Mouse (Mus musculus): Measurements from ENCODE around the gene Cracr2b.

DNA sequence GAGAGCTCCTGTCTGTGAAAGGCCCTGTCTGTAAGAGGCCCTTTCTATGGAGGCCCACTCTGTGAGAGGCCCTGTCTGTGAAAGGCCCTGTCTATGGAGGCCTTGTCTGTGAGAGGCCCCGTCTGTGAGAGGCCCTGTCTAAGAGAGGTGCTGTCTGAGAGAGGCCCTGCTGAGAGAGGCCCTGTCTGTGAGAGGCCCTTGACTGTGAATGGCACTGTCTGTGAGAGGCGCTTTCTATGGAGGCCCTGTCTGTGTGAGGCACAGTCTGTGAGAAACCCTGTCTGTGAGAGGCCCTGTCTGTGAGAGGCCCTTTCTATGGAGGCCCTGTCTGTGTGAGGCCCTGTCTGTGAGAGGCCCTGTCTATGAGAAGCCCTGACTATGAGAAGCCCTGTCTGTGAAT, 45.4 kb downstream of the Cracr2b start:
- TF ChIP-seq CTCF (IDR thresholded peaks at IDR 0.05; ENCODE audit: control insufficient read depth, insufficient read depth, insufficient read length) (no peak), MYOD1 (IDR thresholded peaks at IDR 0.05; ENCODE audit: control insufficient read depth, insufficient read length, low read depth) (no peak), USF1 (IDR thresholded peaks at IDR 0.05; ENCODE audit: low read depth) (no peak), MAX (IDR thresholded peaks at IDR 0.05) (no peak), CEBPB (IDR thresholded peaks at IDR 0.05; ENCODE audit: low read depth) (no peak)

Measured in C2C12 (cell line).